Mouse (Mus musculus): ENCODE data around the gene Col5a1.

GRCm38 (mm10) chr2:27934831-27935230, 48.6 kb downstream of the Col5a1 start:
- TF ChIP-seq GATA1 (IDR thresholded peaks at IDR 0.05; ENCODE audit: borderline replicate concordance, low read length) (no peak), FLI1 (IDR thresholded peaks at IDR 0.05; ENCODE audit: low read length) (no peak)

Data from megakaryocyte, embryonic 14.5 days (primary cell).